Mouse (Mus musculus): Measurements from ENCODE around the gene Olfr905.

Gene Olfr905

GRCm38 (mm10) chr9:38470807-38471206, at the start of gene Olfr905:
TSS of gene Olfr905 (plus strand) at chr9:38471107.
- in situ Hi-C loops (cut with MboI; ENCODE audit: low sequenced_read_pairs), result no loop called here

GRCm38 (mm10) chr9:38423801-38424200, 47.1 kb upstream of the Olfr905 start:
- in situ Hi-C loops (cut with MboI; ENCODE audit: low sequenced_read_pairs), result no loop called here

GRCm38 (mm10) chr9:38427026-38427425, 43.9 kb upstream of the Olfr905 start:
- in situ Hi-C loops (cut with MboI; ENCODE audit: low sequenced_read_pairs), result no loop called here

- in situ Hi-C loops (cut with MboI; ENCODE audit: low sequenced_read_pairs), result no loop called here
Measured at GRCm38 (mm10) chr9:38429155-38429554, 41.8 kb upstream of the Olfr905 start, which contains the start of gene Olfr901. TSS of gene Olfr901 (plus strand) at chr9:38429455.

- in situ Hi-C loops (cut with MboI; ENCODE audit: low sequenced_read_pairs), result no loop called here
Measured at GRCm38 (mm10) chr9:38447352-38447751, 23.6 kb upstream of the Olfr905 start, which contains the start of gene Olfr902. TSS of gene Olfr902 (plus strand) at chr9:38447652.

GRCm38 (mm10) chr9:38462844-38463243, 8.1 kb upstream of the Olfr905 start, which contains the start of gene Olfr904:
TSS of gene Olfr904 (plus strand) at chr9:38463144.
- in situ Hi-C loops (cut with MboI; ENCODE audit: low sequenced_read_pairs), result no loop called here

- in situ Hi-C loops (cut with MboI; ENCODE audit: low sequenced_read_pairs), result no loop called here
Measured at GRCm38 (mm10) chr9:38486785-38487184, 15.9 kb downstream of the Olfr905 start, which contains the start of gene Olfr906. TSS of gene Olfr906 (plus strand) at chr9:38487085.

GRCm38 (mm10) chr9:38495501-38495900, 24.6 kb downstream of the Olfr905 start, which contains the start of gene Olfr907:
TSS of gene Olfr907 (plus strand) at chr9:38495801.
- in situ Hi-C loops (cut with MboI; ENCODE audit: low sequenced_read_pairs), result no loop called here

GRCm38 (mm10) chr9:38512353-38512752, 41.4 kb downstream of the Olfr905 start:
- in situ Hi-C loops (cut with MboI; ENCODE audit: low sequenced_read_pairs), result no loop called here

- in situ Hi-C loops (cut with MboI; ENCODE audit: low sequenced_read_pairs), result no loop called here
Measured at GRCm38 (mm10) chr9:38521280-38521679, 50.4 kb downstream of the Olfr905 start, which contains the start of gene Olfr911-ps1. TSS of gene Olfr911-ps1 (plus strand) at chr9:38521580.
